Mouse (Mus musculus): ENCODE results near the gene Sumf1. TPM values are rescaled to one million over a fixed set of nuclear protein-coding genes. Genes with fewer than 3 reads are reported as not detected.

Sumf1 gene
- polyA plus RNA-seq (2015; fragmentation: Nextera tagmentation; extraction: Ambion mirVana), result 12.7 and 13.8 TPM in 2 replicates

GRCm38 (mm10) chr6:108184847-108185684 lies at the start of gene Sumf1:
TSS of gene Sumf1 (minus strand) at chr6:108185582.
- 4% methylated on average over 49 of the region's 49 CpGs for WGBS

GRCm38 (mm10) chr6:108234536-108234935 lies 49.2 kb upstream of the Sumf1 start:
- Histone ChIP-seq H3K9me3 (ENCODE audit: control insufficient read depth, low read length) (no peaks in the 10 kb centered on the region), H3K36me3 (ENCODE audit: control insufficient read depth, insufficient read depth, low read length) (no peaks in the 10 kb centered on the region), H3K27ac (ENCODE audit: low read depth, low read length) (no peak overlapping the region), H3K4me1 (ENCODE audit: control insufficient read depth, insufficient read depth, low read depth, low read length) (peaks cover 5% of the 10 kb centered on the region; the same call in 1 of the 2 replicates), H3K9ac (ENCODE audit: low read depth, low read length) (no peak overlapping the region), H3K4me3 (ENCODE audit: low read length) (no peak overlapping the region), H3K27me3 (replicated peaks; ENCODE audit: control insufficient read depth, insufficient read depth, low read length) (no peaks in the 10 kb centered on the region), H3K4me2 (ENCODE audit: low read length) (no peak overlapping the region)
- WGBS, result 75% methylated on average over 6 of the region's 6 CpGs
- no peak for ATAC-seq

More at GRCm38 (mm10) chr6:108184847-108185684, at the start of gene Sumf1:
- H3K4me1 ChIP-seq (ENCODE audit: control insufficient read depth, insufficient read depth, low read depth, low read length), result peaks cover 6% of the 10 kb centered on the region
- H3K27me3 ChIP-seq (replicated peaks; ENCODE audit: control insufficient read depth, insufficient read depth, low read length), result 0 out of 2 replicates have a peak, but pooled peaks cover 2% of the 10 kb centered on the region
- no peak within 1 kb of the TSS for H3K27ac ChIP-seq (ENCODE audit: low read depth, low read length)
- H3K4me3 ChIP-seq (ENCODE audit: low read length), result peak within 1 kb of the TSS; percentile 84
- peak within 1 kb of the TSS; percentile 81 for H3K9ac ChIP-seq (ENCODE audit: low read depth, low read length)
- H3K4me2 ChIP-seq (ENCODE audit: low read length), result peak within 1 kb of the TSS; percentile 94
- no peaks in the 10 kb centered on the region for H3K36me3 ChIP-seq (ENCODE audit: control insufficient read depth, insufficient read depth, low read length)
- ATAC-seq, result peak; percentile 97
- no peaks in the 10 kb centered on the region for H3K9me3 ChIP-seq (ENCODE audit: control insufficient read depth, low read length)

GRCm38 (mm10) chr6:108233070-108233469 lies 47.7 kb upstream of the Sumf1 start:
- no peaks in the 10 kb centered on the region for H3K36me3 ChIP-seq (ENCODE audit: control insufficient read depth, insufficient read depth, low read length)
- H3K4me1 ChIP-seq (ENCODE audit: control insufficient read depth, insufficient read depth, low read depth, low read length), result peaks cover 5% of the 10 kb centered on the region; the same call in 1 of the 2 replicates
- H3K27ac ChIP-seq (ENCODE audit: low read depth, low read length), result no peak overlapping the region
- no peak overlapping the region for H3K4me3 ChIP-seq (ENCODE audit: low read length)
- 66% methylated on average over 6 of the region's 6 CpGs for WGBS
- H3K4me2 ChIP-seq (ENCODE audit: low read length), result no peak overlapping the region
- H3K27me3 ChIP-seq (replicated peaks; ENCODE audit: control insufficient read depth, insufficient read depth, low read length), result no peaks in the 10 kb centered on the region
- no peak overlapping the region for H3K9ac ChIP-seq (ENCODE audit: low read depth, low read length)
- ATAC-seq, result no peak
- H3K9me3 ChIP-seq (ENCODE audit: control insufficient read depth, low read length), result no peaks in the 10 kb centered on the region

GRCm38 (mm10) chr6:108231892-108232710 lies 46.7 kb upstream of the Sumf1 start:
- WGBS, result 81% methylated on average over 11 of the region's 11 CpGs
- no peaks in the 10 kb centered on the region for H3K36me3 ChIP-seq (ENCODE audit: control insufficient read depth, insufficient read depth, low read length)
- no peak for ATAC-seq

GRCm38 (mm10) chr6:108230608-108231007 lies 45.2 kb upstream of the Sumf1 start:
- H3K9ac ChIP-seq (ENCODE audit: low read depth, low read length), result no peak overlapping the region
- no peaks in the 10 kb centered on the region for H3K4me1 ChIP-seq (ENCODE audit: control insufficient read depth, insufficient read depth, low read depth, low read length)
- no peak overlapping the region for H3K4me3 ChIP-seq (ENCODE audit: low read length)
- no peaks in the 10 kb centered on the region for H3K36me3 ChIP-seq (ENCODE audit: control insufficient read depth, insufficient read depth, low read length)
- H3K4me2 ChIP-seq (ENCODE audit: low read length), result no peak overlapping the region
- no peaks in the 10 kb centered on the region for H3K9me3 ChIP-seq (ENCODE audit: control insufficient read depth, low read length)
- no peak overlapping the region for H3K27ac ChIP-seq (ENCODE audit: low read depth, low read length)
- no peak for ATAC-seq
- no peaks in the 10 kb centered on the region for H3K27me3 ChIP-seq (replicated peaks; ENCODE audit: control insufficient read depth, insufficient read depth, low read length)
- WGBS, result 90% methylated on average over 3 of the region's 3 CpGs

More at GRCm38 (mm10) chr6:108231892-108232710, 46.7 kb upstream of the Sumf1 start:
- Histone ChIP-seq H3K9ac (ENCODE audit: low read depth, low read length) (no peak overlapping the region), H3K27ac (ENCODE audit: low read depth, low read length) (no peak overlapping the region), H3K4me2 (ENCODE audit: low read length) (no peak overlapping the region), H3K27me3 (replicated peaks; ENCODE audit: control insufficient read depth, insufficient read depth, low read length) (no peaks in the 10 kb centered on the region), H3K4me1 (ENCODE audit: control insufficient read depth, insufficient read depth, low read depth, low read length) (peaks cover 5% of the 10 kb centered on the region; the same call in 1 of the 2 replicates), H3K4me3 (ENCODE audit: low read length) (no peak overlapping the region), H3K9me3 (ENCODE audit: control insufficient read depth, low read length) (no peaks in the 10 kb centered on the region)

DNA sequence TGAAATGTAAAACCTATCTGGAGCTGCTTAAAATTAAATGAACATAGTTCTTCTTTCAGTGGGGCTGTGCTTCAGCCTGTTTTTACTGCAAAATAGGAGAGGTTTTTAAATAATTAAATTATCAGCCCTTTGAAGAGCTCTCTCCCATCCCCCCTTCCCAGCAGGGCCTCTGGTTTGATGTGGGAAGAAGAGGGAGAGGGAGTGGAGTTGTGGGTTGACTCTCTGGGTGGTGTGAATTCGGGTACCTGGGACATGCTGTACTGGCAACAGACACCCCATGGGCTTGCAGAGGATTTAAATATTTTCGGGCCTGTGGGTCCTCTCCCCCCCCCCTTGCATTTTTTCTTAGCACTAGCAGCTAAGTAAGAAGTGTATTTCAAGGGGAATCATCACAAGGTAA lies 43.2 kb upstream of the Sumf1 start:
- Histone ChIP-seq H3K9ac (ENCODE audit: low read depth, low read length) (no peak overlapping the region), H3K4me3 (ENCODE audit: low read length) (no peak overlapping the region), H3K27me3 (replicated peaks; ENCODE audit: control insufficient read depth, insufficient read depth, low read length) (no peaks in the 10 kb centered on the region), H3K27ac (ENCODE audit: low read depth, low read length) (no peak overlapping the region), H3K4me2 (ENCODE audit: low read length) (no peak overlapping the region), H3K36me3 (ENCODE audit: control insufficient read depth, insufficient read depth, low read length) (no peaks in the 10 kb centered on the region), H3K9me3 (ENCODE audit: control insufficient read depth, low read length) (no peaks in the 10 kb centered on the region), H3K4me1 (ENCODE audit: control insufficient read depth, insufficient read depth, low read depth, low read length) (no peaks in the 10 kb centered on the region)
- WGBS, result 11% methylated on average over 2 of the region's 2 CpGs
- no peak for ATAC-seq

- Histone ChIP-seq H3K4me2 (ENCODE audit: low read length) (no peak overlapping the region), H3K4me3 (ENCODE audit: low read length) (no peak overlapping the region), H3K36me3 (ENCODE audit: control insufficient read depth, insufficient read depth, low read length) (no peaks in the 10 kb centered on the region), H3K27ac (ENCODE audit: low read depth, low read length) (no peak overlapping the region), H3K27me3 (replicated peaks; ENCODE audit: control insufficient read depth, insufficient read depth, low read length) (no peaks in the 10 kb centered on the region), H3K4me1 (ENCODE audit: control insufficient read depth, insufficient read depth, low read depth, low read length) (no peaks in the 10 kb centered on the region), H3K9ac (ENCODE audit: low read depth, low read length) (no peak overlapping the region), H3K9me3 (ENCODE audit: control insufficient read depth, low read length) (no peaks in the 10 kb centered on the region)
- no peak for ATAC-seq
- WGBS, result 80% methylated on average over 6 of the region's 6 CpGs
Observed at GRCm38 (mm10) chr6:108228048-108228447, 42.7 kb upstream of the Sumf1 start.

DNA sequence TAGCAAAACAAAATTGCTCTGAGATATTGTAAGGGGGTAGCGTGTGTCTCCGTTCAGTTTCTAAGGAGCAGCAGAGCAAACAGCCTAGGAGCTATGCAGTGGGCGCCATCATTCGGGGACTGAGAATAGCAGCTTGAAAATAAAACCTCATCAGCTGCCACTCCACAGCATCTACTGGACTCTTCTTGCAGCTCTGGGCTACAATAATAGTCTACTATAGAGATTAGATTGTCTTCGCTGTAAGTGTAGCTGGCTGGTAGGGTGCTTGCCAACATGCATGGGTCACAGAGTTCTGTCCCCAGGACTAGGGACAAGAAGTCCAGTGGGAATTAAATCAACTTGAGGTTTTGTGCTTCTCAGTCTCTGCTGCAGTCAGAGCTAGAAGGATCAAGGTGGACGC lies 42.1 kb upstream of the Sumf1 start:
- Histone ChIP-seq H3K4me1 (ENCODE audit: control insufficient read depth, insufficient read depth, low read depth, low read length) (no peaks in the 10 kb centered on the region), H3K4me2 (ENCODE audit: low read length) (no peak overlapping the region), H3K27ac (ENCODE audit: low read depth, low read length) (no peak overlapping the region), H3K9me3 (ENCODE audit: control insufficient read depth, low read length) (no peaks in the 10 kb centered on the region), H3K9ac (ENCODE audit: low read depth, low read length) (no peak overlapping the region), H3K27me3 (replicated peaks; ENCODE audit: control insufficient read depth, insufficient read depth, low read length) (no peaks in the 10 kb centered on the region), H3K4me3 (ENCODE audit: low read length) (no peak overlapping the region), H3K36me3 (ENCODE audit: control insufficient read depth, insufficient read depth, low read length) (no peaks in the 10 kb centered on the region)
- WGBS, result 91% methylated on average over 6 of the region's 6 CpGs
- ATAC-seq, result no peak

GRCm38 (mm10) chr6:108226230-108226629 lies 40.8 kb upstream of the Sumf1 start:
- Histone ChIP-seq H3K27me3 (replicated peaks; ENCODE audit: control insufficient read depth, insufficient read depth, low read length) (no peaks in the 10 kb centered on the region), H3K36me3 (ENCODE audit: control insufficient read depth, insufficient read depth, low read length) (no peaks in the 10 kb centered on the region), H3K27ac (ENCODE audit: low read depth, low read length) (no peak overlapping the region), H3K4me1 (ENCODE audit: control insufficient read depth, insufficient read depth, low read depth, low read length) (no peaks in the 10 kb centered on the region), H3K9ac (ENCODE audit: low read depth, low read length) (no peak overlapping the region), H3K4me2 (ENCODE audit: low read length) (no peak overlapping the region), H3K4me3 (ENCODE audit: low read length) (no peak overlapping the region), H3K9me3 (ENCODE audit: control insufficient read depth, low read length) (no peaks in the 10 kb centered on the region)
- ATAC-seq, result no peak
- WGBS, result 68% methylated on average over 7 of the region's 7 CpGs
